Mouse (Mus musculus): Measurements from ENCODE around the gene Mdh2. TPM values are rescaled to one million over a fixed set of nuclear protein-coding genes. Genes with fewer than 3 reads are reported as not detected.

Mdh2 gene
- total RNA-seq, 2 experiments from 2014 or later: 359 to 370 TPM

- DNase-seq: no peak
- intact Hi-C loops (cut with DNase I): no loop called here
These were observed 5.8 kb upstream of the Mdh2 start for GRCm38 (mm10) chr5:135772519-135772918.

- peak; percentile 24 for DNase-seq
- intact Hi-C loops (cut with DNase I): no loop called here
These were observed 1.7 kb upstream of the Mdh2 start for GRCm38 (mm10) chr5:135776546-135776945.

GRCm38 (mm10) chr5:135777796-135778470 is 347 bp upstream of the Mdh2 start, which contains the start of gene Styxl1:
Gene Styxl1, minus strand, starts transcription at chr5:135778385.
- intact Hi-C loops (cut with DNase I): no loop called here
- no peak for DNase-seq

- intact Hi-C loops (cut with DNase I): no loop called here
- DNase-seq: no peak
These were observed 2.1 kb downstream of the Mdh2 start for GRCm38 (mm10) chr5:135780331-135780730.

GRCm38 (mm10) chr5:135782901-135783300 is 4.6 kb downstream of the Mdh2 start:
- intact Hi-C loops (cut with DNase I): no loop called here
- DNase-seq: no peak

GRCm38 (mm10) chr5:135793996-135794858 is 15.9 kb downstream of the Mdh2 start:
- intact Hi-C loops (cut with DNase I): no loop called here
- DNase-seq: peak; percentile 92

- intact Hi-C loops (cut with DNase I): loop anchor here (5.0 kb wide), 1 partner anchor 62 kb away; no protein-coding TSS in a partner anchor
- DNase-seq: no peak
These were observed 16.5 kb downstream of the Mdh2 start for GRCm38 (mm10) chr5:135794859-135795181.

- DNase-seq: peak; percentile 47
- intact Hi-C loops (cut with DNase I): loop anchor here (5.0 kb wide), 1 partner anchor 58 kb away; no protein-coding TSS in a partner anchor
These were observed 21.5 kb downstream of the Mdh2 start for GRCm38 (mm10) chr5:135799746-135800145.

- intact Hi-C loops (cut with DNase I): no loop called here
- DNase-seq: no peak
These were observed 22.6 kb downstream of the Mdh2 start for GRCm38 (mm10) chr5:135800927-135801326.

GRCm38 (mm10) chr5:135802641-135803040 is 24.4 kb downstream of the Mdh2 start:
- intact Hi-C loops (cut with DNase I): no loop called here
- DNase-seq: no peak

- intact Hi-C loops (cut with DNase I): no loop called here
- no peak for DNase-seq
These were observed 24.9 kb downstream of the Mdh2 start for GRCm38 (mm10) chr5:135803135-135803534.

GRCm38 (mm10) chr5:135803676-135804075 is 25.4 kb downstream of the Mdh2 start:
- intact Hi-C loops (cut with DNase I): no loop called here
- DNase-seq: no peak

- no peak for DNase-seq
- intact Hi-C loops (cut with DNase I): no loop called here
These were observed 26.5 kb downstream of the Mdh2 start for GRCm38 (mm10) chr5:135804735-135805134.

GRCm38 (mm10) chr5:135806555-135807262 is 28.4 kb downstream of the Mdh2 start, which contains the start of gene Srrm3:
Gene Srrm3, plus strand, starts transcription at chr5:135806890.
- peak; percentile 94 for DNase-seq
- intact Hi-C loops (cut with DNase I): no loop called here

- intact Hi-C loops (cut with DNase I): no loop called here
These were observed 29.0 kb downstream of the Mdh2 start for GRCm38 (mm10) chr5:135807263-135807637.

GRCm38 (mm10) chr5:135812991-135813390 is 34.7 kb downstream of the Mdh2 start:
- intact Hi-C loops (cut with DNase I): no loop called here
- peak; percentile 88 for DNase-seq

More at GRCm38 (mm10) chr5:135807263-135807637, 29.0 kb downstream of the Mdh2 start:
- DNase-seq: peak; percentile 47

GRCm38 (mm10) chr5:135818491-135818890 is 40.2 kb downstream of the Mdh2 start:
- intact Hi-C loops (cut with DNase I): no loop called here
- DNase-seq: no peak

GRCm38 (mm10) chr5:135822316-135822944 is 44.1 kb downstream of the Mdh2 start:
- peak; percentile 24 for DNase-seq
- intact Hi-C loops (cut with DNase I): no loop called here

GRCm38 (mm10) chr5:135824517-135824916 is 46.2 kb downstream of the Mdh2 start:
- DNase-seq: peak; percentile 64
- intact Hi-C loops (cut with DNase I): no loop called here

GRCm38 (mm10) chr5:135826225-135826624 is 47.9 kb downstream of the Mdh2 start:
- DNase-seq: no peak
- intact Hi-C loops (cut with DNase I): no loop called here

GRCm38 (mm10) chr5:135829381-135829780 is 51.1 kb downstream of the Mdh2 start:
- intact Hi-C loops (cut with DNase I): no loop called here
- no peak for DNase-seq

Measured in left cerebral cortex, postnatal 4 days (tissue).